Mouse (Mus musculus) gastrocnemius, postnatal 14 days (tissue): ENCODE measurements around the gene Synj2. TPM values are rescaled to one million over a fixed set of nuclear protein-coding genes. Genes with fewer than 3 reads are reported as not detected.
A peak's percentile ranks its signal among the peaks of the same experiment; 100 is the strongest.

Experiments
- DNase-seq: peaks from one replicate; pipeline ENCODE4 v3.0.0; 2021; ENCODE audit warnings: mixed read lengths
- intact Hi-C: fragments of 180-260 bp; cut with DNase I; formaldehyde crosslinking; loops from one replicate; pipeline ENCODE4 v1.15.1; 2025; ENCODE audit warnings: low total_unique reads
- total RNA-seq, 2 experiments: library from RNA; stranded (reverse); gene quantifications; 2 replicates each; pipeline ENCODE4 v1.2.3; 2021

The Synj2 gene
- total RNA-seq, 2 experiments from 2014 or later, result 28.9 to 44.4 TPM

- no peak for DNase-seq
- intact Hi-C loops, result no loop called here
Observed at GRCm38 (mm10) chr17:5992866-5993580, 51.9 kb downstream of the Synj2 start.

- intact Hi-C loops, result no loop called here
- no peak for DNase-seq
Observed at GRCm38 (mm10) chr17:5993581-5994260, 52.6 kb downstream of the Synj2 start.

- intact Hi-C loops, result no loop called here
- DNase-seq, result no peak
Observed at GRCm38 (mm10) chr17:5994606-5995005, 53.5 kb downstream of the Synj2 start.

DNA sequence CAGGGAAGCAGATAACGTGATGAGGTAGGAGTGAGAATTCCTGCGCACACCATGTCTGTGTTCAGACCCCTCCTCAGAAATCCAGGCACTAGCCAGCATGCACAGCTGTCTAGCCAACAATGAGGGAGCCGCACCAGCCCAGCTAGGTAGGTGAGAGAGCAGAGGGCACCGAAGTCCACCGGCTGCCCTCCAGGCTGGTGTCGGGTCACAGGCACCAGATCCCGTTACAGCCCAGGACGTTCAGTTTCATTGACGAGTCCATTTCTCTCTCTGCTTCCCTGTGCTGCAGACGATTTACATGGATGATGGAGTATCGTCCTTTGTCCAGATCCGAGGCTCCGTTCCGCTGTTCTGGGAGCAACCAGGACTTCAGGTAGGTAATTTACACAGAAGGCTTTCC, 55.5 kb downstream of the Synj2 start:
- peak; percentile 55 for DNase-seq
- intact Hi-C loops, result no loop called here

DNA sequence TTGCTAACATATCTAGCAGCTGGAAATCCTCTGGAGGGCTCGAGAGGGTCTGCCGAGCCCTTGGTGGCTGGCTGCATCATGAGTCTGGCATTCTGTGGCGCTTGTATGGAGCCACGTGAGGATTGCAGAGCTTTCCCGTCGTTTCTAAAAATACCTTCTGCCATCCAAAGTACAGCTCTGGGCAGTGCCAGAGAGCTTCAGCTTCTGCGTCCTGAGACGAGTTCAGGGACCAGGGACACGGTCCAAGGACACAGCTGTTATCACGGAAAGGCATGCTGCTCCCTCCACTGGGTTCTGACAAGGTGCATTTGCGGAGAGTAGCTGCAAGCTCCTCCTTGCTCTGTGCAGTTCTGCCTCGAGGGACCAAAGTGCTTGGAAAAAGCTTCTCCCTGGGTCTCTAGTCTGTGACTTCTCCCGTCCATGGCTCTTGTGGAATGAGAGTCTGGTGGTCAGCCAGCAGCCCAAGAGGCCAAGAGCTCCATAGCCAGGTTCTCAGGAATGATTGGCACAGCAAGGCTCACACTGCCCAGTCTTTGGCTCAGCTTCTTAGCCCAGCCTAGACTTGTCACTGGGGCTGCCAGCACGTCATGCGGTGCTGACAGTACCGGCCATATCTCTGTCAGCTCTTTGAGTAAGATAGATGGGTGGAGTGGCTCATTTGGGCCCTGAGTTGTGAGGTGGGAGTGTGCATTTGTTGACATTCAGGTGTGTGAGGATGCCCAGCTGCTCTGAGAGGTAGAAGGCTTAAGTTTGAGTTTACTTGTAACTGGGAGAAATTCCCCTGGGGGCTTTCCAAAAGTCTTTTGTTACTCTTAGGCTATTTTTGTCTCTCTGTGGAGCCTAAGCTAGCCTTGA, 56.5 kb downstream of the Synj2 start:
- DNase-seq, result peak; percentile 76
- intact Hi-C loops, result no loop called here

DNA sequence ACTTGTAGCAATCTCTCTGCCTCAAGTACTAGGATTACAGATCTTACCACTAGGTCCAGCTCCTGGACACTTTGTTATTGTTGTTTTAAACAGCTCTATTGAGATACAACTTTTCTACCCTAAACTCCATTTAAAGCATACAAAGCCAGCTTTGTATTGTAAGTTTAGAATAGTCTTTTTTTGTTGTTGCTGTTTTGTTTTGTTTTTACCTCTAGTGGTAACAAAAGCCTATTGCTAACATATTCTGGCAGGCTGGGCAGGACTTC, 57.1 kb downstream of the Synj2 start:
- intact Hi-C loops, result no loop called here
- DNase-seq, result no peak

DNA sequence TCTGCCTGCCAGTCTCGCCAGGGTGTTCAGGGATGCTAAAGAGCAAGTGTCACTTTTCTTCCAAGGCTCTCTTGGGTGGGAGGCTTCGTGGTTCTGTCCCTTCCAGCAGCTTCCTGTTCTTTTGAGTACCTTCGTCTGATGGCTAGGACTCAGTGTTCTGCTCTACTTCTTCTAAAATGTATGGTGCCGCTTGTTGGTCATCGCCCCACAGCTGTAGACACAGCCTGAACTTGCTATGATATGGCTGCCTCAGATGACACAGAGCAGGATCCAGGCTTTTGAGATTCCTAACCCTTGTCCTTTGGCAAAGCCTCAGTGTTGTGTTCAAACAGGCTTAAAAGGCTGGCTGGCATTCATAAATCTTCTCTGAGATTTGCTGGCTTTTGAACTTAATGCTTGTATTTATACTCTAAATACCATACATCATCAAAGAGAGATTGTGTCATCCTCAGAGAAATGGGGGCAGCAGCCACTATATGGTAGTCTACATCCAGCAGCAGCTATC, 58.0 kb downstream of the Synj2 start:
- intact Hi-C loops, result no loop called here
- no peak for DNase-seq

DNA sequence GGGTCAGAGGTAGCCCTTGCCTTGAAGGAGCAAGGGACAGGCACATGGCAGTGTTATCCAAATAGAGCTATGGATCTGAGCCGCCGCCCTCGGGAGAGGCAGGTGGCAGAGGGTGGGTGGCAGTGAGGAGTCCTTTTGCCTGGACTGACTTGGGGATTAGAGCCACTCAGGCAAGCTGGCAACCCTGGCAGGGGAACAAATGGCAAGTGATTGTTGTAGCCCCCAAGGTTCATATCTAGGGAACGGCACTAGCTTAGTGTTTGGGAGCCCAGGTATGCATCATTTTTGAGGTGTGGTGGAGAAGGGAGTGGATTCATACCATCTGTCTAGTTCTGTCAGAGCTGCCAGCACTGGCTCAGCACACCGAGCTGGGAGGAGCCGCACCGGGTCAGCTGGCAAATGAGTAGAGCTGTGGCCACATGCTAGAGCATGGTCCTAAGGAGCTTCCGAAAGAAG, 59.8 kb downstream of the Synj2 start:
- peak; percentile 54 for DNase-seq
- intact Hi-C loops, result no loop called here

- intact Hi-C loops, result no loop called here
- no peak for DNase-seq
Observed at GRCm38 (mm10) chr17:6001389-6001788, 60.3 kb downstream of the Synj2 start.

DNA sequence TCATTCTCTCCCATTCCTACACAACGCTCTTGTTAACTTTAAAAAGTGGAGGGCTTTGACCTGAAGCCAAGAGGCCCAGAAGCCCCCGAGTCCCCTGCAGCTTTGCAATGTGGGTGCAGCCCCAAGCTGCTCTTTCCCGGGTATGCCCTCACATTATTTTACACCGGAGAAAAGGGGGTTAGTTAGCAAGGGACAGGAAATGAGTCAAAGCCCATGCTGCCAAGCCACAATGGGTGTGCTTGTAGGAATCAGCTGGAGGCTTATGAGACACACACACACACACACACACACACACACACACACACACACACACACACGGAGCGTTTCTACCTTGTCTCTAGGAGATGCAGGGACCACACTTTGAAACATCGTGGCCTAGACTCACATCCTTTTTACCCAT, 60.8 kb downstream of the Synj2 start:
- intact Hi-C loops, result no loop called here
- DNase-seq, result no peak

DNA sequence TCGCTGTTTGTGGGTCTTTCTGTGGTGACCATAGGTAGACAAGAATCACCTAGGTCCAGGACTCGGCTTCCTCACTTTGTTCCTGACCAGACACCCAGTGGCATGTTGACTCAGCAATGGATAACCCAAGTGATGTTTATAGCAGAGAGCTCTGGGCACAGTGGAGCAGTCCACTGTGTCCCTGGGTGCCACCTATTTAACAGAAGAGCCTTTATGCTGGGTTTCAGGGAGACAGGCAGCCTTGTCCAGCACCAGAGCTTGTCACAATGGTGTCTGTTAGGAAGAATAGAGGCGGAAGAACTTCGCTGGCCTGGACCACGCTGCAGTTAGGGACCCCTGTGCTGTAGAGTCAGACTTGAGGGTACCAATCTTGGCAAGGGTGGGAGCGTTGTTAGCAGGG, 61.5 kb downstream of the Synj2 start:
- DNase-seq, result no peak
- intact Hi-C loops, result no loop called here

DNA sequence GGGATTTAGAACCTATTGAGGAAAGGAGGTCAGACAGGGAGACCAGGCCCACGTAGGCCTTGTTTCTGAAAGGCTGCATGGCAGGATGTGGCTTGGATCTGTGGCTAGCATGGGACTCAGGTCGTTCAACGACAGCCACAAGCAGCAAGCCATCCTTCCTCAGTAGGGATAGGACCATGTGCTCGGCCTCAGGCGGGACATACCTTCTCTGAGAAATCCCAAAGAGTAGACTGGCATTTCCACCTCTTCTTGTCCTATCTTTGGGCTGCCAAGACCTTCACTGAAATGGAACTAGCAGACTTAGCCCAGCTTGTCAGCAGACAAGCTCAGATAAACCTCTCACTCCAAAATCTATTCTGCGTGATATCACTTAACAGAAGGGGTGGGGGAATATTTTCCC, 62.6 kb downstream of the Synj2 start:
- intact Hi-C loops, result no loop called here
- DNase-seq, result no peak

GRCm38 (mm10) chr17:6005246-6005637, 64.2 kb downstream of the Synj2 start:
- intact Hi-C loops, result no loop called here
- DNase-seq, result no peak

DNA sequence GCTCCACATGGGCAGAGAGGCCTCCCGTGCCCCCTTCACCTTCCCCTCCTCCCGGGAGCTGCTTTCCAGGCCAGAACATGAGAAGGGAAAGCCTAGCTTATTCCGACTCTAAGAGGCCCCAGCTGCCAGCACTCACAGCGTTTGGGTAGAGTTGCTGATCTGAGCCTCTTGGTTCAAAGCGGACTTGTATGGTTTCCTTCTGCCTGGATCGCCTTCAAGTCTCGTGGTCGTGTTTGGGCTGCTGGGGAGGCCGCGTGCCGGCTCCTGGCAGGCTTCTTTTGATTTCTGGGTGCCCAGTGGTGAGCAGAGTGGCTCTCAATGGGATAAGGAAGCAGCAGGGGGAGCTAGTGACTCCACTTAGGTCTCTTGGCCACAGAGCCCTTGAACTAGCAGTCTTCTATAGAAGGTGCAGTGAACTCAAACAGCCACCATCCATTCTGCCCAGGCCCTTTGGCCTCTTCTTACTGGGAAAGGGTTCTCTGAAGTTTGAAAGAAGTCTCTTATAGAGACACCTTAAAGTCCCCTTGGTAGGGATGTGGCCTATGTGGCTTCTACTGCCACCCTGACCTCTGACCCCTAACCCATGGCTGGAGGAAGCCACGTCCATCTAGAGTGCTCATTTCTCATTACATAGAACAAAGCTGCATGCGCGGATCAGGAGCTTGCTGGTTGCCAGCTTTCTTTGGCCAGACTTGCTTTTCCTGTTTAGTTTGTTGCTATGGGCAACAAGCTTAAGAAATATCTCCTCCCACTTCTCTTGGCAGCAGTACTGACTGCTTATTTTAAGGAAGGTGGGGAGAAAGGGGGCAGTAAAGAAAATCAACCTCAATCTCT, 64.8 kb downstream of the Synj2 start:
- intact Hi-C loops, result no loop called here

GRCm38 (mm10) chr17:6007101-6007780, 66.2 kb downstream of the Synj2 start:
- intact Hi-C loops, result no loop called here
- no peak for DNase-seq

More for the DNA sequence above, 64.8 kb downstream of the Synj2 start:
- DNase-seq, result peak; percentile 48

DNA sequence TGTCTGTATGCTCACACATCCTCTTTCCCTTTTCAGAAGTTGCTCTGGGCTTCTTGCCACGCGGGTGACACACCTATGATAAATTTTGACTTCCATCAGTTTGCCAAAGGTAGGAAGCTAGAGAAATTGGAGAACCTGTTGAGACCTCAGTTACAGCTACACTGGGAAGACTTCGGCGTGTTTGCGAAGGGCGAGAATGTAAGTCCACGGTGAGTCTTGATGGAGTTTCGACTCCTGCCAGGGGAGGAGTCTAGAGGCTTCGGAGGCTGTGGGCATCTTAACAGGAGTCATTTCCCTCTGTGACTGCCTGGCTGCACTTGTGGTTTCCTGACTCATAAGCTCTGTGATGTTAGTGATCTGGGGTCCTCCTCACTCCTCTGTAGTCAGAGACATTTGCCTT, 66.8 kb downstream of the Synj2 start:
- DNase-seq, result no peak

GRCm38 (mm10) chr17:6008590-6008989, 67.5 kb downstream of the Synj2 start:
- intact Hi-C loops, result no loop called here
- no peak for DNase-seq

More for the DNA sequence above, 66.8 kb downstream of the Synj2 start:
- intact Hi-C loops, result no loop called here

- intact Hi-C loops, result no loop called here
- no peak for DNase-seq
Observed at GRCm38 (mm10) chr17:6009606-6010005, 68.5 kb downstream of the Synj2 start.

DNA sequence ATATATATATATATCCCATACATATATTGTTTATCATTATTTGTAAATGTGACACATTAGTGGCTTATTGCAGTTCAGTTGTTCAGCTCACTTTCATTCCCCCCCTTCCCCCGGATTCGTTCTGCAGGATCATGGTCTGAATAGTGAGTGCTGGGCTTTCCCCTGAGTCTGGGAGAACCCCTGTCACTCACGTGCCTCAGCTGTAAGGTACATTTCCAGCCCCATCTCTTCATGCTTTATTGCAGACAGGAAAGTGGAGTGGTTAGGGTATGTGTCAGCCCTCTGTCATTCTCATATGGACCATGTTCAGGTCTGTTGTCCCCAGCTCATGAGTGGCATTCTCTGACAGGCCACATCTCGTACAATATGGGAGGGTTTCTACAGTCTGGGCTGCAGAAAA, 72.0 kb downstream of the Synj2 start:
- intact Hi-C loops, result no loop called here
- DNase-seq, result no peak
